Comparison of ENCODE assay signal across 8 mouse cellular contexts in genomic region chr5:24474025-24474722, GRCm38 (mm10). TPM values are rescaled to one million over a fixed set of nuclear protein-coding genes. Genes with fewer than 3 reads are reported as not detected.
DNase-seq lines count a peak whose midpoint lies in the region; ATAC-seq and TF ChIP-seq lines count a peak whose summit lies in the region.

No protein-coding gene starts in this region.

- WGBS in forebrain, embryonic 12.5 days, result 2% methylated on average over 58 of the region's 77 CpGs
- 7% methylated on average over 62 of the region's 77 CpGs for WGBS in kidney, postnatal 0 days
- WGBS in midbrain, embryonic 10.5 days, result 1% methylated on average over 77 of the region's 77 CpGs

- intact Hi-C loops in left cerebral cortex, adult 2 months (cut with DNase I), result loop anchor here (5.0 kb wide), 1 partner anchor 77 kb away; no protein-coding TSS in a partner anchor

- ATAC-seq in forebrain, embryonic 12.5 days (ENCODE audit: low FRiP score), result peak; percentile 50
- ATAC-seq in kidney, postnatal 0 days (replicated peaks; ENCODE audit: low FRiP score, low read depth), result peak; percentile 26; the same call in 1 of the 2 replicates
- ATAC-seq in activated CD4-positive, CD25-positive, alpha-beta regulatory T cell, adult 4 months, result no peak

- no peak for DNase-seq in left cerebral cortex, adult 2 months (ENCODE audit: extremely low spot score in 1 of 2, low spot score in 2 of 2)
- DNase-seq in left cerebral cortex, adult 9 months (ENCODE audit: low spot score in 2 of 2), result no peak
- no peak for DNase-seq in kidney, postnatal 0 days (ENCODE audit: low spot score)
- DNase-seq in midbrain, embryonic 10.5 days (ENCODE audit: low spot score), result peak; percentile 53
- no peak for DNase-seq in c-Kit-positive CD71-positive TER-119-positive erythroid progenitor cells, embryonic 14.5 days (ENCODE audit: low spot score)
- DNase-seq in layer of hippocampus, adult 9-10 months (ENCODE audit: low spot score), result no peak

- peak overlapping the region; percentile 51 for H3K9ac ChIP-seq in forebrain, embryonic 12.5 days
- H3K9ac ChIP-seq in kidney, postnatal 0 days (ENCODE audit: low read depth, low read length), result peak overlapping the region; percentile 58

- H3K9me3 ChIP-seq in forebrain, embryonic 12.5 days, result no peaks in the 10 kb centered on the region
- no peaks in the 10 kb centered on the region for H3K9me3 ChIP-seq in kidney, postnatal 0 days (replicated peaks; ENCODE audit: low read length)
- no peaks in the 10 kb centered on the region for H3K9me3 ChIP-seq in midbrain, embryonic 10.5 days (replicated peaks)

- peak overlapping the region; percentile 43 for H3K4me3 ChIP-seq in left cerebral cortex, adult 2 months
- H3K4me3 ChIP-seq in forebrain, embryonic 12.5 days (replicated peaks), result peak overlapping the region; percentile 43
- peak overlapping the region; percentile 45 for H3K4me3 ChIP-seq in kidney, postnatal 0 days (replicated peaks; ENCODE audit: low read depth, low read length)
- peak overlapping the region; percentile 54 for H3K4me3 ChIP-seq in midbrain, embryonic 10.5 days

- H3K27ac ChIP-seq in left cerebral cortex, adult 2 months, result 0 out of 2 replicates have a peak overlapping the region, but pooled peaks have one; percentile 30
- no peak overlapping the region for H3K27ac ChIP-seq in forebrain, embryonic 12.5 days
- no peak overlapping the region for H3K27ac ChIP-seq in kidney, postnatal 0 days
- H3K27ac ChIP-seq in midbrain, embryonic 10.5 days (replicated peaks), result peak overlapping the region; percentile 38

- H3K4me2 ChIP-seq in forebrain, embryonic 12.5 days, result peak overlapping the region; percentile 63
- peak overlapping the region; percentile 90 for H3K4me2 ChIP-seq in kidney, postnatal 0 days (ENCODE audit: low read length)

- H3K27me3 ChIP-seq in forebrain, embryonic 12.5 days, result peaks cover 53% of the 10 kb centered on the region
- 0 out of 2 replicates have a peak, but pooled peaks cover 5% of the 10 kb centered on the region for H3K27me3 ChIP-seq in kidney, postnatal 0 days (ENCODE audit: insufficient read depth, low read length)
- peaks cover 49% of the 10 kb centered on the region for H3K27me3 ChIP-seq in midbrain, embryonic 10.5 days (ENCODE audit: low read depth, poor library complexity, severe bottlenecking)

- no peak for TF ChIP-seq CTCF in left cerebral cortex, adult 2 months (IDR thresholded peaks at IDR 0.05)
- no peak for TF ChIP-seq CTCF in kidney, postnatal 0 days (IDR thresholded peaks at IDR 0.05; ENCODE audit: low read depth)

- H3K4me1 ChIP-seq in forebrain, embryonic 12.5 days, result peaks cover 40% of the 10 kb centered on the region
- H3K4me1 ChIP-seq in kidney, postnatal 0 days (replicated peaks; ENCODE audit: insufficient read depth, low read length), result peaks cover 22% of the 10 kb centered on the region; the same call in 1 of the 2 replicates
- peaks cover 34% of the 10 kb centered on the region for H3K4me1 ChIP-seq in midbrain, embryonic 10.5 days

- peaks cover 26% of the 10 kb centered on the region for H3K36me3 ChIP-seq in forebrain, embryonic 12.5 days (replicated peaks)
- H3K36me3 ChIP-seq in kidney, postnatal 0 days (ENCODE audit: insufficient read depth, low read length), result peaks cover 18% of the 10 kb centered on the region; the same call in 1 of the 2 replicates
- H3K36me3 ChIP-seq in midbrain, embryonic 10.5 days, result peaks cover 51% of the 10 kb centered on the region

RNA-seq across cellular contexts. Expression of gene Agap3, which starts 22.2 kb away (rescaled TPM):
- 100 to 1,000 TPM; 527 to 560 TPM for total RNA-seq in left cerebral cortex, adult 2 months (2021)
- 41.1 and 61.2 TPM in 2 replicates for polyA plus RNA-seq in forebrain, embryonic 12.5 days (2016; fragmentation: Nextera tagmentation; extraction: Ambion mirVana)
- 23.9 and 26.9 TPM in 2 replicates for polyA plus RNA-seq in kidney, postnatal 0 days (2015; fragmentation: Nextera tagmentation; extraction: Ambion mirVana)
- polyA plus RNA-seq in midbrain, embryonic 10.5 days (2016; fragmentation: Nextera tagmentation; extraction: Ambion mirVana), result 27.6 and 31.2 TPM in 2 replicates
- polyA plus RNA-seq in activated CD4-positive, CD25-positive, alpha-beta regulatory T cell, adult 4 months (2017; shearing (Covaris generic)), result 1 to 10 TPM; 3.9 to 6.0 TPM

RNA-seq across cellular contexts. Expression of gene Tmub1, which starts 26.5 kb away (rescaled TPM):
- total RNA-seq in left cerebral cortex, adult 2 months (2021), result 10 to 100 TPM; 26.1 to 28.7 TPM
- polyA plus RNA-seq in forebrain, embryonic 12.5 days (2016; fragmentation: Nextera tagmentation; extraction: Ambion mirVana), result 28.6 and 30.7 TPM in 2 replicates
- 27.0 and 28.0 TPM in 2 replicates for polyA plus RNA-seq in kidney, postnatal 0 days (2015; fragmentation: Nextera tagmentation; extraction: Ambion mirVana)
- polyA plus RNA-seq in midbrain, embryonic 10.5 days (2016; fragmentation: Nextera tagmentation; extraction: Ambion mirVana), result 30.9 and 32.9 TPM in 2 replicates
- 10 to 100 TPM; 51.1 to 65.5 TPM for polyA plus RNA-seq in activated CD4-positive, CD25-positive, alpha-beta regulatory T cell, adult 4 months (2017; shearing (Covaris generic))

RNA-seq across cellular contexts. Expression of gene Fastk, which starts 29.1 kb away (rescaled TPM):
- total RNA-seq in left cerebral cortex, adult 2 months (2021), result 100 to 1,000 TPM; 128 to 134 TPM
- polyA plus RNA-seq in forebrain, embryonic 12.5 days (2016; fragmentation: Nextera tagmentation; extraction: Ambion mirVana), result 97.1 and 102 TPM in 2 replicates
- polyA plus RNA-seq in kidney, postnatal 0 days (2015; fragmentation: Nextera tagmentation; extraction: Ambion mirVana), result 117 and 120 TPM in 2 replicates
- 107 and 113 TPM in 2 replicates for polyA plus RNA-seq in midbrain, embryonic 10.5 days (2016; fragmentation: Nextera tagmentation; extraction: Ambion mirVana)
- 10 to 100 TPM; 34.9 to 49.5 TPM for polyA plus RNA-seq in activated CD4-positive, CD25-positive, alpha-beta regulatory T cell, adult 4 months (2017; shearing (Covaris generic))

RNA-seq across cellular contexts. Expression of gene Slc4a2, which starts 50.5 kb away (rescaled TPM):
- 10 to 100 TPM; 31.0 to 33.8 TPM for total RNA-seq in left cerebral cortex, adult 2 months (2021)
- polyA plus RNA-seq in forebrain, embryonic 12.5 days (2016; fragmentation: Nextera tagmentation; extraction: Ambion mirVana), result 28.9 and 29.8 TPM in 2 replicates
- polyA plus RNA-seq in kidney, postnatal 0 days (2015; fragmentation: Nextera tagmentation; extraction: Ambion mirVana), result 30.8 and 35.5 TPM in 2 replicates
- polyA plus RNA-seq in midbrain, embryonic 10.5 days (2016; fragmentation: Nextera tagmentation; extraction: Ambion mirVana), result 32.9 and 33.3 TPM in 2 replicates
- polyA plus RNA-seq in activated CD4-positive, CD25-positive, alpha-beta regulatory T cell, adult 4 months (2017; shearing (Covaris generic)), result 10 to 100 TPM; 12.2 to 13.3 TPM

RNA-seq across cellular contexts. Expression of gene Cdk5, which starts 50.8 kb away (rescaled TPM):
- total RNA-seq in left cerebral cortex, adult 2 months (2021), result 100 to 1,000 TPM; 118 to 129 TPM
- polyA plus RNA-seq in forebrain, embryonic 12.5 days (2016; fragmentation: Nextera tagmentation; extraction: Ambion mirVana), result 62.2 and 63.7 TPM in 2 replicates
- polyA plus RNA-seq in kidney, postnatal 0 days (2015; fragmentation: Nextera tagmentation; extraction: Ambion mirVana), result 47.2 and 51.3 TPM in 2 replicates
- polyA plus RNA-seq in midbrain, embryonic 10.5 days (2016; fragmentation: Nextera tagmentation; extraction: Ambion mirVana), result 49.0 and 61.6 TPM in 2 replicates
- 10 to 100 TPM; 54.8 to 58.3 TPM for polyA plus RNA-seq in activated CD4-positive, CD25-positive, alpha-beta regulatory T cell, adult 4 months (2017; shearing (Covaris generic))

Comparison
In these comparisons a context has a peak if more than half of its experiments do, and no peak if none do; other contexts are left out.
1. H3K27ac ChIP-seq: peak in left cerebral cortex, adult 2 months (single experiment) and midbrain, embryonic 10.5 days (single experiment); none in forebrain, embryonic 12.5 days (single experiment) and kidney, postnatal 0 days (single experiment).
2. Peak in every context shown above with its lines, with median percentiles within 50 percentile points of each other: H3K4me3 ChIP-seq.